27 mouse cellular contexts compared by ENCODE assay signal in genomic region chr15:84065701-84066100, GRCm38 (mm10). TPM values are rescaled to one million over a fixed set of nuclear protein-coding genes. Genes with fewer than 3 reads are reported as not detected.
DNase-seq lines count a peak whose midpoint lies in the region; ATAC-seq and TF ChIP-seq lines count a peak whose summit lies in the region.
"Had no signal": no experiment of that assay in that cellular context is flagged by ENCODE, and none has a peak within 500 bp of the region (broad histone marks: within the 10 kb centered on the region; RNA-seq: fewer than 3 reads in every experiment).

No protein-coding gene starts in this region.

- no peak overlapping the region for H3K4me3 ChIP-seq in forebrain, postnatal 0 days (ENCODE audit: low read depth, low read length)
- no peak overlapping the region for H3K4me3 ChIP-seq in forebrain, embryonic 15.5 days
- H3K4me3 ChIP-seq in liver, adult 2 months (ENCODE audit: insufficient read depth, low read depth, low read length), result no peak overlapping the region
- no peak overlapping the region for H3K4me3 ChIP-seq in G1E (ENCODE audit: low read depth, low read length)
- H3K4me3 ChIP-seq: erythroblast, embryonic 14.5 days had no signal

- peaks cover 16% of the 10 kb centered on the region; the same call in 1 of the 2 replicates for H3K4me1 ChIP-seq in forebrain, postnatal 0 days (ENCODE audit: insufficient read depth)
- peaks cover 30% of the 10 kb centered on the region for H3K4me1 ChIP-seq in forebrain, embryonic 15.5 days
- H3K4me1 ChIP-seq in liver, adult 2 months (ENCODE audit: control insufficient read depth, insufficient read depth, low read length), result no peaks in the 10 kb centered on the region
- no peaks in the 10 kb centered on the region for H3K4me1 ChIP-seq in G1E (ENCODE audit: insufficient read depth, low read depth, low read length)

- DNase-seq in forebrain, postnatal 0 days, result no peak
- DNase-seq in liver, adult 2 months (ENCODE audit: extremely low read depth, low read depth, low spot score), result no peak
- DNase-seq in liver (no peak), G1E (ENCODE audit: low spot score) (no peak)
- no peak for DNase-seq in brain, embryonic 14.5 days (ENCODE audit: low read depth)
- DNase-seq in adrenal gland, adult 8-10 months, result no peak
- DNase-seq: adrenal gland, postnatal 10 days; cerebellum, adult 18-20 months; heart, postnatal 14 days; spleen, adult 18-20 months had no signal

- TF ChIP-seq POLR2A in liver, adult 2 months (IDR thresholded peaks at IDR 0.05; ENCODE audit: extremely low read depth, insufficient read depth, low read length), result no peak
- TF ChIP-seq POLR2A in brain, embryonic 14.5 days (IDR thresholded peaks at IDR 0.05; ENCODE audit: borderline replicate concordance, extremely low read depth, insufficient read depth, insufficient read length, poor library complexity, severe bottlenecking), result no peak

- no peaks in the 10 kb centered on the region for H3K9me3 ChIP-seq in forebrain, postnatal 0 days (ENCODE audit: low read length)
- no peaks in the 10 kb centered on the region for H3K9me3 ChIP-seq in forebrain, embryonic 15.5 days
- peaks cover 81% of the 10 kb centered on the region for H3K9me3 ChIP-seq in G1E (replicated peaks)
- H3K9me3 ChIP-seq: limb, embryonic 15.5 days; neural tube, embryonic 13.5 days had no signal

- TF ChIP-seq CTCF in forebrain, postnatal 0 days (IDR thresholded peaks at IDR 0.05; ENCODE audit: low read depth), result peak; percentile 54
- peak; percentile 15; the same call in 1 of the 2 replicates for TF ChIP-seq CTCF in liver, adult 2 months (IDR thresholded peaks at IDR 0.05; ENCODE audit: low read depth, low read length)
- peak; percentile 16; the same call in 1 of the 2 replicates for TF ChIP-seq CTCF in G1E (IDR thresholded peaks at IDR 0.05; ENCODE audit: low read depth, low read length)
- peak; percentile 39; the same call in 1 of the 2 replicates for TF ChIP-seq CTCF in brain, embryonic 14.5 days (IDR thresholded peaks at IDR 0.05; ENCODE audit: borderline replicate concordance, extremely low read depth, insufficient read depth, insufficient read length)

- no peak overlapping the region for H3K9ac ChIP-seq in forebrain, postnatal 0 days
- no peak overlapping the region for H3K9ac ChIP-seq in forebrain, embryonic 15.5 days (replicated peaks)
- H3K9ac ChIP-seq in liver, adult 2 months (ENCODE audit: low read depth, low read length), result no peak overlapping the region
- H3K9ac ChIP-seq: heart, embryonic 12.5 days; intestine, embryonic 15.5 days; limb, embryonic 15.5 days had no signal

- no peaks in the 10 kb centered on the region for H3K79me2 ChIP-seq in liver, adult 2 months (ENCODE audit: control insufficient read depth, insufficient read depth, low read length)

- WGBS in forebrain, postnatal 0 days, result 63% methylated on average over 4 of the region's 4 CpGs
- WGBS in forebrain, embryonic 15.5 days, result 61% methylated on average over 4 of the region's 4 CpGs
- 73% methylated on average over 4 of the region's 4 CpGs for WGBS in liver, adult 2 months

- no peak overlapping the region for H3K27ac ChIP-seq in forebrain, postnatal 0 days (ENCODE audit: low read depth, low read length)
- H3K27ac ChIP-seq in forebrain, embryonic 15.5 days (replicated peaks), result no peak overlapping the region
- no peak overlapping the region for H3K27ac ChIP-seq in liver, adult 2 months (replicated peaks; ENCODE audit: insufficient read depth, low read depth, low read length)
- H3K27ac ChIP-seq: forebrain, embryonic 13.5 days; hindbrain, embryonic 13.5 days; intestine, embryonic 15.5 days; limb, embryonic 15.5 days; midbrain, embryonic 12.5 days; neural tube, embryonic 13.5 days had no signal

- H3K27me3 ChIP-seq in forebrain, postnatal 0 days (ENCODE audit: insufficient read depth, low read length), result no peaks in the 10 kb centered on the region
- H3K27me3 ChIP-seq in forebrain, embryonic 15.5 days, result no peaks in the 10 kb centered on the region
- peaks cover 20% of the 10 kb centered on the region; the same call in 1 of the 2 replicates for H3K27me3 ChIP-seq in liver, adult 2 months (ENCODE audit: control insufficient read depth, insufficient read depth, low read length)
- H3K27me3 ChIP-seq in G1E (ENCODE audit: insufficient read depth, low read length), result no peaks in the 10 kb centered on the region

- no peaks in the 10 kb centered on the region for H3K36me3 ChIP-seq in forebrain, postnatal 0 days (ENCODE audit: insufficient read depth)
- no peaks in the 10 kb centered on the region for H3K36me3 ChIP-seq in forebrain, embryonic 15.5 days
- H3K36me3 ChIP-seq in liver, adult 2 months (ENCODE audit: control insufficient read depth, insufficient read depth, low read length), result no peaks in the 10 kb centered on the region
- no peaks in the 10 kb centered on the region for H3K36me3 ChIP-seq in G1E (replicated peaks)
- H3K36me3 ChIP-seq: heart, embryonic 12.5 days; hindbrain, embryonic 13.5 days; intestine, embryonic 15.5 days; limb, embryonic 15.5 days; midbrain, embryonic 12.5 days; neural tube, embryonic 13.5 days had no signal

- H3K4me2 ChIP-seq in forebrain, postnatal 0 days (ENCODE audit: low read depth), result no peak overlapping the region
- H3K4me2 ChIP-seq in forebrain, embryonic 15.5 days (replicated peaks), result no peak overlapping the region

- ATAC-seq in forebrain, postnatal 0 days, result no peak
- no peak for ATAC-seq in forebrain, embryonic 15.5 days (replicated peaks)
- no peak for ATAC-seq in G1E (ENCODE audit: extremely low read depth, insufficient number of reproducible peaks, low FRiP score, poor library complexity, severe bottlenecking)
- no peak for ATAC-seq in cerebellum, adult (ENCODE audit: insufficient number of reproducible peaks, low FRiP score, low TSS enrichment)
- ATAC-seq: intestine, embryonic 15.5 days; lung, postnatal 0 days had no signal

RNA-seq across cellular contexts. Expression of gene Efcab6, which starts 0.5 kb away (rescaled TPM):
- total RNA-seq in forebrain, postnatal 0 days (2014; rRNA removed), result 6.0 and 9.2 TPM in 2 replicates
- 3.2 and 4.4 TPM in 2 replicates for polyA plus RNA-seq in forebrain, postnatal 0 days (2015; fragmentation: Nextera tagmentation; extraction: Ambion mirVana)
- polyA plus RNA-seq in forebrain, embryonic 15.5 days (2015; fragmentation: Nextera tagmentation; extraction: Ambion mirVana), result 3.7 and 4.3 TPM in 2 replicates
- total RNA-seq in liver, adult 2 months (2014; rRNA removed), result not detected in 2 replicates
- not detected in 2 replicates for polyA plus RNA-seq in liver, adult 2 months (2012; rRNA removed)
- total RNA-seq in G1E (2014; fragmentation: Nextera tagmentation), result not detected in 2 replicates
- total RNA-seq in G1E (2017), result not detected in 2 replicates
- not detected in 2 replicates for polyA plus RNA-seq in G1E (2012)
- polyA plus RNA-seq in brain, embryonic 14.5 days (2012; rRNA removed), result 1.1 and 1.5 TPM in 2 replicates
- under 1 TPM in 1 of 4 experiments, not detected in 3; 0.38 TPM for total RNA-seq in adrenal gland, adult 8-10 months (2022)
- total RNA-seq: heart, postnatal 14 days had no signal
- polyA plus RNA-seq: erythroblast, embryonic 14.5 days; heart, embryonic 12.5 days; large intestine, adult 2 months; midbrain, embryonic 12.5 days had no signal

RNA-seq across cellular contexts. Expression of gene Sult4a1, which starts 39.9 kb away (rescaled TPM):
- total RNA-seq in forebrain, postnatal 0 days (2014; rRNA removed), result 157 and 179 TPM in 2 replicates
- polyA plus RNA-seq in forebrain, postnatal 0 days (2015; fragmentation: Nextera tagmentation; extraction: Ambion mirVana), result 132 and 140 TPM in 2 replicates
- 76.7 and 76.8 TPM in 2 replicates for polyA plus RNA-seq in forebrain, embryonic 15.5 days (2015; fragmentation: Nextera tagmentation; extraction: Ambion mirVana)
- 0.13 TPM in 1 of 2 replicates, not detected in the other for total RNA-seq in liver, adult 2 months (2014; rRNA removed)
- polyA plus RNA-seq in liver, adult 2 months (2012; rRNA removed), result 0.06 TPM in 1 of 2 replicates, not detected in the other
- total RNA-seq in G1E (2014; fragmentation: Nextera tagmentation) (not detected in 2 replicates), G1E (2017) (not detected in 2 replicates)
- 0.02 TPM in 1 of 2 replicates, not detected in the other for polyA plus RNA-seq in G1E (2012)
- polyA plus RNA-seq in brain, embryonic 14.5 days (2012; rRNA removed), result 96.9 and 102 TPM in 2 replicates
- 1 to 10 TPM; 5.7 to 8.2 (median 6.0) TPM for total RNA-seq in adrenal gland, adult 8-10 months (2022)
- total RNA-seq: gastrocnemius, postnatal 4 days had no signal
- polyA plus RNA-seq: erythroblast, embryonic 14.5 days had no signal

RNA-seq across cellular contexts. Expression of gene Pnpla5, which starts 57.3 kb away (rescaled TPM):
- total RNA-seq in forebrain, postnatal 0 days (2014; rRNA removed), result not detected in 2 replicates
- not detected in 2 replicates for polyA plus RNA-seq in forebrain, postnatal 0 days (2015; fragmentation: Nextera tagmentation; extraction: Ambion mirVana)
- polyA plus RNA-seq in forebrain, embryonic 15.5 days (2015; fragmentation: Nextera tagmentation; extraction: Ambion mirVana), result not detected in 2 replicates
- 0.07 and 0.28 TPM in 2 replicates for total RNA-seq in liver, adult 2 months (2014; rRNA removed)
- polyA plus RNA-seq in liver, adult 2 months (2012; rRNA removed), result 0.13 TPM in 1 of 2 replicates, not detected in the other
- total RNA-seq in G1E (2014; fragmentation: Nextera tagmentation), result not detected in 2 replicates
- total RNA-seq in G1E (2017), result not detected in 2 replicates
- polyA plus RNA-seq in G1E (2012), result not detected in 2 replicates
- polyA plus RNA-seq in brain, embryonic 14.5 days (2012; rRNA removed), result not detected in 2 replicates
- total RNA-seq in adrenal gland, adult 8-10 months (2022), result under 1 TPM in 1 of 4 experiments, not detected in 3; 0.13 TPM
- total RNA-seq: gastrocnemius, postnatal 4 days; heart, postnatal 14 days; layer of hippocampus, postnatal 14 days; left cerebral cortex, postnatal 36 days had no signal
- polyA plus RNA-seq: embryonic facial prominence, embryonic 11.5 days; erythroblast, embryonic 14.5 days; forebrain, embryonic 13.5 days; heart, embryonic 12.5 days; hindbrain, embryonic 13.5 days; intestine, embryonic 15.5 days; kidney, embryonic 16.5 days; limb, embryonic 15.5 days; lung, postnatal 0 days; midbrain, embryonic 12.5 days; neural tube, embryonic 13.5 days had no signal

Comparison
In these comparisons a context has a peak if more than half of its experiments do, and no peak if none do; other contexts are left out.
1. RNA of gene Sult4a1, which starts 39.9 kb away (polyA plus RNA-seq): 132 to 140 TPM in forebrain, postnatal 0 days, 96.9 to 102 TPM in brain, embryonic 14.5 days and 76.7 to 76.8 TPM in forebrain, embryonic 15.5 days; 0.06 TPM in liver, adult 2 months and 0.02 TPM in G1E; every median in the first group is over 10 times any median in the second.
2. Peak in every context shown above with its lines, with median percentiles within 50 percentile points of each other: CTCF ChIP-seq.